Mouse (Mus musculus) regulatory T cell (primary cell): ENCODE measurements around the gene Snx22.

Source experiments
- in situ Hi-C: fragments of 300-600 bp; cut with MboI, MseI; formaldehyde crosslinking; loops from one replicate; pipeline ENCODE4 v1.15.1; 2025; ENCODE audit warnings: high pct_unique_total_duplicates

The Snx22 gene

GRCm38 (mm10) chr9:66068971-66069391 lies 538 bp downstream of the Snx22 start:
- in situ Hi-C loops = no loop called here

DNA sequence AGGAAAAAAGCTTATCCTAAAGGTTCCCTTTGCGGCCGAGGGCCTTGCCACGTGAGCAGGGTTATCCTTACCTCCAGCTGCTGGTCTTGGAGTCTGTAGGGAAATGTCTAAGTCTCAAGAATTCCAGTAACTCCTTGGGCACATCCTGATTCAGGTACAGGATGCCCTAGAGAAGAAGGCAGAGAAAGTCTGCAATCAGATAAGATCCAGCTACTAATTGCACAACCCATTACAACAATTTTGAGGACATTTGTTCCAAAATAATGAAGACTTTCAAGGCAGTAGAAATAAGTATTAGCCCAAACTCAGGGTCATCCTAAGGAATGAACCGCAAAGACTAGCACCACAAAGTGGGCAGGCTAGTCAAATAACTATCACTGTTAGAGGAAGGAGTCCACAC lies 1.5 kb downstream of the Snx22 start:
- in situ Hi-C loops = no loop called here

GRCm38 (mm10) chr9:66067542-66067941 lies 2.0 kb downstream of the Snx22 start:
- in situ Hi-C loops = no loop called here

DNA sequence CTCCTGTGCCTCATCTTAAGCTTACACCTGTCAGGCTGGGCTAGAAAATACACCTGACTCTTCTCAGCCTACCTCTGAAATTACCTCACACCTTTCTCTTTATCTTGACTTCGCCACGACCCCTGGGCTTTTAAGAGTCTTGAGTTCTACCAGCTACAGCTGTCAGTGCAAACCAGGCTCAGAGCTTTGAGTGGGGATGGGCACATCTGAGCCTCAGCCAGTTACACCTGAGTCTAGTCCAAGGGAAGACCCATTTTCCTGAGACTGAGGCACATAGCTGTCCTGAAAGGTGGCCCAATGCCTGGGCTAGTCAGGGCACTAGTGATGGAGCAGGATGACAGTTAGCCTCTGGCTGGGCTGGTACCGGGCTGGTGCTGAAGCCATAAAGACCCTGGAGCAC lies 2.7 kb downstream of the Snx22 start:
- in situ Hi-C loops = no loop called here

GRCm38 (mm10) chr9:66064316-66064715 lies 5.2 kb downstream of the Snx22 start:
- in situ Hi-C loops = no loop called here

- in situ Hi-C loops = no loop called here
Observed at GRCm38 (mm10) chr9:66063446-66063845, 6.1 kb downstream of the Snx22 start.

GRCm38 (mm10) chr9:66061656-66062055 lies 7.9 kb downstream of the Snx22 start:
- in situ Hi-C loops = no loop called here

DNA sequence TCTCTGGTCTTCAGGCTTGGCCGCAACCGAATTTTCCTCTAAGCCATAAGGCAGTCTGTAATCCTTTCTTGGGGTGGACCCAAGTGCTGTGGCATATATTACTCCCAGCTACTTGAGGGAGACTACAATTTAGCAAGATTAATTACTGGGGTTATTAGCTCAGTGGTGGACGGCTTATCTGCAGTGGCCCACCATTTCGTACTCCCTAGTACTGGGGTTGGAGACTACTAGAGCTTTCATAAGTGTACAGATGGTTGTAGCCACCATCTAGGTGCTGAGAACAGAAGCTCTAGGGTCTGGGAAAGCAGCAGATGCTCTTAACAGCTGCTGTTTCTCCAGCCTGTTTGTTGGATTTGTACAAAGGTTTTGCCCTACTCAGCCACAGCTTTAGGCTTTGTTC lies 8.5 kb downstream of the Snx22 start:
- in situ Hi-C loops = no loop called here

GRCm38 (mm10) chr9:66060308-66060647 lies 9.2 kb downstream of the Snx22 start:
- in situ Hi-C loops = no loop called here

GRCm38 (mm10) chr9:66059583-66060307 lies 9.8 kb downstream of the Snx22 start, which contains the start of gene Ppib:
Gene Ppib, plus strand, starts transcription at chr9:66060222.
- in situ Hi-C loops = loop anchor here (5.0 kb wide), 1 partner anchor 1198 kb away; no protein-coding TSS in a partner anchor

- in situ Hi-C loops = no loop called here
Observed at GRCm38 (mm10) chr9:66053620-66054019, 15.9 kb downstream of the Snx22 start.

- in situ Hi-C loops = no loop called here
Observed at GRCm38 (mm10) chr9:66052731-66053130, 16.8 kb downstream of the Snx22 start.

- in situ Hi-C loops = no loop called here
Observed at GRCm38 (mm10) chr9:66051493-66051892, 18.0 kb downstream of the Snx22 start.

DNA sequence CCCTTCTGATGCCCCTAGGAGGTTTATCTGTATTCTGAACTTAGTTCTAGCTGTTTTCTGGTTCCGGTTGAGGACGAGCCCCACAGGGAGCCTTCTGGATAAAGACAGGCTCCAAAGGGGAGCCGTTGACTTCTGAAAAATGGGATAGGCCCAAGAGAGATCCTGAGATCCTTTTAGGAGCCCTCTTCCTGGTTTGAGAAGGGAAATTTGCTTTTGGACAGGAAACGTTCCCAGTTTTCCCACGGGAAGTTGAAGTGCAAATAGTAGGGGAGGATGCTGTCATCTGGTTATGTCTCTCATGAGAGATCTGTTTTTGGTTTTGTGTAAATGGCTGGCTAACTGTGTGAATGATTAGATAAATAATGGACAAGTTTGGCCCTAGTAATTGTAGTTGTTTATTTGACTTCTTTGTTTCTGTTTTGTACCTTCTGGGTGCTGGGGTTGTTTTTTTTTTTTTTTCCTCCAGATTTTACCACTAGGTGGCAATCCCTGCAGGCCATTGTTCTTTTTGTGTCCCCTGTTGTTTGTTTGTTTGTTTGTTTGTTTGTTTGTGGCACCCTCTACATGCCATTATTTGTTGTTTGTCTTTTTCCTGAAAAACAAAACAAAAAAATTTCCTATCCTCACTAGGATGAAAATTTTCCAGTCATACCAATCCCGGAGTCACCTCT lies 19.5 kb downstream of the Snx22 start:
- in situ Hi-C loops = no loop called here

- in situ Hi-C loops = no loop called here
Observed at GRCm38 (mm10) chr9:66043241-66043640, 26.3 kb downstream of the Snx22 start.

DNA sequence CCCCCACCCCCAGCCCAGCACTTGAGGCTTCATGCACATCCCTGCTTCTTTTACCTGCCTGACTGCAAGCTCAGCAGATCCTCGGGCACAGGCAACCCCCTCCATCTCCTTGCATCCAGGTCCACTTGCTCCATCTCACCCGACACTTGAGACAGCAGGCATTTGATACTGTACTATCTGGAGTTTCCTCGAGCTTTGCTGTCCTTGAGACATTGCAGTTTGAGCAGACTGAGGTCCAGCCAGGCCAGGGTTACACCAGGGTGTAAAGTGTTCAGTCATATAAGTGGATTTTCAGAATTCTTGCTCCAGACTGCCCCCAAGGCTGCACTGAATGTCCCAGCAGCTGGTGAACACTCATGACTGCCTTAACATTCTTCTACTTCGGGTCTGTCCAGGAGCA lies 27.2 kb downstream of the Snx22 start:
- in situ Hi-C loops = no loop called here

- in situ Hi-C loops = no loop called here
Observed at GRCm38 (mm10) chr9:66040801-66041200, 28.7 kb downstream of the Snx22 start.

- in situ Hi-C loops = no loop called here
Observed at GRCm38 (mm10) chr9:66039290-66039689, 30.2 kb downstream of the Snx22 start.

DNA sequence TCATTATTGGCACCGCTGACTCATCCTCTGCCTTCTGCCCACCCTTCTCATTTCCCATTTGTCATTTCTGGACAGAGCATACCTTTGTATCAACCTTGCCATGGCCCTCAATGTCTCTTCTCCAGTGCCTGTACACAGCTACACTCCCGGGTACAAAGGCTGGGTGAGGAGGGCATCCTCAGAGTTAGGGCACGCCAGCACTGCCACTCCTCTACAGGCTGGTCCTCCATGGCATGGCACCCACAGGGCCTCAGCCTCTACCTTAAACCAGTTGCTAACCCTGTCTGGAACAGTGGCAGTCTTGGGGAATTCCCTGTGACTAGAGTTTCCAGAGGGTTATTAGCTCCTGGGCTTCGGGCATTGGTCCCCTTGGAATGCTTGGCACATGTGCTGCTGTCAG lies 30.9 kb downstream of the Snx22 start:
- in situ Hi-C loops = no loop called here

GRCm38 (mm10) chr9:66038082-66038481 lies 31.4 kb downstream of the Snx22 start:
- in situ Hi-C loops = no loop called here

- in situ Hi-C loops = no loop called here
Observed at GRCm38 (mm10) chr9:66020601-66021000, 48.9 kb downstream of the Snx22 start.
